Mouse (Mus musculus) limb, embryonic 10.5 days (tissue): ENCODE results near the gene Trim11. TPM values are rescaled to one million over a fixed set of nuclear protein-coding genes. Genes with fewer than 3 reads are reported as not detected.
A peak's percentile ranks its signal among the peaks of the same experiment; 100 is the strongest.

Experiments used
- DNase-seq: peaks from one replicate; pipeline ENCODE4 v3.0.0-alpha.2; 2017; ENCODE audit warnings: low spot score
- H3K27ac ChIP-seq: fragments of 300-500 bp; sonication (generic); 2 replicates; pipeline ENCODE4 v1.5.1; 2016; ENCODE audit warnings: mild to moderate bottlenecking
- H3K27me3 ChIP-seq: fragments of 300-500 bp; sonication (generic); 2 replicates; pipeline ENCODE4 v1.6.1; 2016; ENCODE audit warnings: low read depth, mild to moderate bottlenecking; ENCODE audit not compliant: poor library complexity, severe bottlenecking
- H3K36me3 ChIP-seq: fragments of 300-500 bp; sonication (generic); 2 replicates; pipeline ENCODE4 v1.6.1; 2016; ENCODE audit warnings: mild to moderate bottlenecking, moderate library complexity
- H3K4me1 ChIP-seq: fragments of 300-500 bp; sonication (generic); 2 replicates; pipeline ENCODE4 v1.6.1; 2016
- H3K4me3 ChIP-seq: fragments of 300-500 bp; sonication (generic); 2 replicates; pipeline ENCODE4 v1.5.1; 2016; ENCODE audit warnings: mild to moderate bottlenecking, moderate library complexity
- H3K9me3 ChIP-seq: fragments of 300-500 bp; sonication (generic); replicated peaks from 2 replicates; pipeline ENCODE4 v1.6.1; 2016; ENCODE audit warnings: mild to moderate bottlenecking
- WGBS: fragments of 180-500 bp; shearing (Covaris S2); methylation state at CpG from one replicate; pipeline ENCODE4 v1.1.7; 2016; 5-methylcytosine and 5-hydroxymethylcytosine counted together
- polyA plus RNA-seq: library from polyadenylated mRNA; unstranded; fragments of >200 nt; fragmentation: Nextera tagmentation; extraction: Ambion mirVana; gene quantifications from 2 replicates; pipeline ENCODE4 v1.2.1, GENCODE M21; 2016

The Trim11 gene
- polyA plus RNA-seq = 17.8 and 20.7 TPM in 2 replicates

GRCm38 (mm10) chr11:58978027-58978705 is at the start of gene Trim11:
Gene Trim11 (plus strand): TSS chr11:58978093.
- WGBS = under 1% methylated on average over 64 of the region's 64 CpGs
- Histone ChIP-seq H3K27me3 (no peaks in the 10 kb centered on the region), H3K4me3 (peak within 1 kb of the TSS; percentile 81), H3K4me1 (peaks cover 33% of the 10 kb centered on the region), H3K9me3 (no peaks in the 10 kb centered on the region), H3K36me3 (peaks cover 49% of the 10 kb centered on the region), H3K27ac (peak within 1 kb of the TSS; percentile 88)
- DNase-seq = peak; percentile 84

GRCm38 (mm10) chr11:58929055-58929454 is 48.8 kb upstream of the Trim11 start:
- Histone ChIP-seq H3K27ac (no peak overlapping the region), H3K4me3 (no peak overlapping the region), H3K36me3 (peaks cover 33% of the 10 kb centered on the region), H3K27me3 (no peaks in the 10 kb centered on the region), H3K4me1 (0 out of 2 replicates have a peak, but pooled peaks cover 6% of the 10 kb centered on the region), H3K9me3 (no peaks in the 10 kb centered on the region)
- no peak for DNase-seq
- WGBS = 67% methylated on average over 4 of the region's 4 CpGs

GRCm38 (mm10) chr11:58929641-58930040 is 48.3 kb upstream of the Trim11 start:
- no peaks in the 10 kb centered on the region for H3K9me3 ChIP-seq
- no peak overlapping the region for H3K27ac ChIP-seq
- DNase-seq = no peak
- 0 out of 2 replicates have a peak, but pooled peaks cover 6% of the 10 kb centered on the region for H3K4me1 ChIP-seq
- H3K36me3 ChIP-seq = peaks cover 39% of the 10 kb centered on the region
- no peak overlapping the region for H3K4me3 ChIP-seq
- 50% methylated on average over 3 of the region's 3 CpGs for WGBS
- H3K27me3 ChIP-seq = no peaks in the 10 kb centered on the region

- no peaks in the 10 kb centered on the region for H3K27me3 ChIP-seq
- WGBS = 87% methylated on average over 3 of the region's 3 CpGs
- H3K27ac ChIP-seq = no peak overlapping the region
- 0 out of 2 replicates have a peak, but pooled peaks cover 6% of the 10 kb centered on the region for H3K4me1 ChIP-seq
- no peak for DNase-seq
- H3K36me3 ChIP-seq = peaks cover 44% of the 10 kb centered on the region
- H3K9me3 ChIP-seq = no peaks in the 10 kb centered on the region
- no peak overlapping the region for H3K4me3 ChIP-seq
Measured at GRCm38 (mm10) chr11:58930254-58930653, 47.6 kb upstream of the Trim11 start.

GRCm38 (mm10) chr11:58931576-58931975 is 46.3 kb upstream of the Trim11 start:
- no peak for DNase-seq
- Histone ChIP-seq H3K27ac (no peak overlapping the region), H3K4me1 (0 out of 2 replicates have a peak, but pooled peaks cover 6% of the 10 kb centered on the region), H3K36me3 (peaks cover 56% of the 10 kb centered on the region), H3K27me3 (no peaks in the 10 kb centered on the region), H3K4me3 (no peak overlapping the region), H3K9me3 (no peaks in the 10 kb centered on the region)
- 88% methylated on average over 4 of the region's 4 CpGs for WGBS

- Histone ChIP-seq H3K9me3 (no peaks in the 10 kb centered on the region), H3K4me3 (peak overlapping the region; percentile 83), H3K27me3 (no peaks in the 10 kb centered on the region), H3K4me1 (peaks cover 20% of the 10 kb centered on the region), H3K27ac (peak overlapping the region; percentile 94), H3K36me3 (peaks cover 40% of the 10 kb centered on the region)
- DNase-seq = no peak
- under 1% methylated on average over 13 of the region's 13 CpGs for WGBS
Measured at GRCm38 (mm10) chr11:58937909-58938308, 40.0 kb upstream of the Trim11 start.

- under 1% methylated on average over 95 of the region's 95 CpGs for WGBS
- H3K27me3 ChIP-seq = no peaks in the 10 kb centered on the region; the same call in 1 of the 2 replicates
- H3K27ac ChIP-seq = peak within 1 kb of the TSS; percentile 94
- peak within 1 kb of the TSS; percentile 83 for H3K4me3 ChIP-seq
- H3K4me1 ChIP-seq = peaks cover 20% of the 10 kb centered on the region
- peak; percentile 94 for DNase-seq
- peaks cover 34% of the 10 kb centered on the region for H3K36me3 ChIP-seq
- H3K9me3 ChIP-seq = no peaks in the 10 kb centered on the region
Measured at GRCm38 (mm10) chr11:58938322-58939087, 39.4 kb upstream of the Trim11 start, which contains the start of gene Rnf187. Gene Rnf187 (minus strand): TSS chr11:58938916.

GRCm38 (mm10) chr11:58939088-58939439 is 38.8 kb upstream of the Trim11 start:
- H3K4me3 ChIP-seq = peak overlapping the region; percentile 83
- H3K27ac ChIP-seq = peak overlapping the region; percentile 94
- peaks cover 20% of the 10 kb centered on the region for H3K4me1 ChIP-seq
- DNase-seq = no peak
- peaks cover 29% of the 10 kb centered on the region for H3K36me3 ChIP-seq
- peaks cover 5% of the 10 kb centered on the region for H3K27me3 ChIP-seq
- no peaks in the 10 kb centered on the region for H3K9me3 ChIP-seq
- 22% methylated on average over 6 of the region's 6 CpGs for WGBS

- WGBS = 74% methylated on average over 5 of the region's 5 CpGs
- no peaks in the 10 kb centered on the region for H3K36me3 ChIP-seq
- H3K27me3 ChIP-seq = peaks cover 54% of the 10 kb centered on the region
- no peaks in the 10 kb centered on the region for H3K9me3 ChIP-seq
- DNase-seq = no peak
- H3K4me3 ChIP-seq = no peak overlapping the region
- peaks cover 4% of the 10 kb centered on the region for H3K4me1 ChIP-seq
- no peak overlapping the region for H3K27ac ChIP-seq
Measured at GRCm38 (mm10) chr11:58944136-58944535, 33.8 kb upstream of the Trim11 start.

- Histone ChIP-seq H3K9me3 (no peaks in the 10 kb centered on the region), H3K4me1 (peaks cover 11% of the 10 kb centered on the region), H3K36me3 (no peaks in the 10 kb centered on the region), H3K27ac (no peak overlapping the region), H3K27me3 (peaks cover 86% of the 10 kb centered on the region), H3K4me3 (no peak overlapping the region)
- 73% methylated on average over 3 of the region's 3 CpGs for WGBS
- no peak for DNase-seq
Measured at GRCm38 (mm10) chr11:58947306-58947705, 30.6 kb upstream of the Trim11 start.

- Histone ChIP-seq H3K4me1 (peaks cover 13% of the 10 kb centered on the region), H3K4me3 (peak overlapping the region; percentile 46), H3K36me3 (no peaks in the 10 kb centered on the region), H3K27me3 (peaks cover 92% of the 10 kb centered on the region), H3K27ac (peak overlapping the region; percentile 79), H3K9me3 (no peaks in the 10 kb centered on the region)
- WGBS = 22% methylated on average over 23 of the region's 23 CpGs
- DNase-seq = no peak
Measured at GRCm38 (mm10) chr11:58947798-58948528, 29.9 kb upstream of the Trim11 start.

- H3K27me3 ChIP-seq = peaks cover 98% of the 10 kb centered on the region
- H3K27ac ChIP-seq = peak within 1 kb of the TSS; percentile 79
- WGBS = under 1% methylated on average over 48 of the region's 48 CpGs
- DNase-seq = peak; percentile 66
- no peaks in the 10 kb centered on the region for H3K9me3 ChIP-seq
- H3K4me3 ChIP-seq = peak within 1 kb of the TSS; percentile 46
- H3K36me3 ChIP-seq = no peaks in the 10 kb centered on the region
- H3K4me1 ChIP-seq = peaks cover 22% of the 10 kb centered on the region
Measured at GRCm38 (mm10) chr11:58948542-58949479, 29.1 kb upstream of the Trim11 start, which contains the start of gene Hist3h2ba. Gene Hist3h2ba (plus strand): TSS chr11:58948920.
